Mouse (Mus musculus): ENCODE measurements around the gene Scrn3. TPM values are rescaled to one million over a fixed set of nuclear protein-coding genes. Genes with fewer than 3 reads are reported as not detected.

Scrn3 gene
- polyA plus RNA-seq, 1 experiment from 2014 or later = 11.7 TPM

DNA sequence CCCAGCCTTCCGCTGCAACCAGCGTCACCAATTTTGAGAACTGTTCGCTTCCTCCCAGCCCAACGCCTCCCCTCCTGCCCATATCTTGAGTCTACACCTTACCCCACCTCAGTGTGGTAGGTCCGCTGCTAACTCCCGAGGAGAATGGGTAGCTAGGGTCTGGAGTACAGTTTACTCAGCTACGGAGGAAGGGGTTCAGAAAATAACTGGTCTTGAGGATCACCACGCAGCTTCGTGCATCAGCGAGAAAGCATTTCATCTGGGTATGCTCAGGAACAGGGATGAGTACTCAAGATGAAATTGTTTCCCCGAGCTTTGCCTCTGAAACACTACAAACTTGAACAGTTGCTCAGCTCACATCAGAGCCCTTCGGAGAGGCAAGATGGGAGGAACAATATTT is 44.1 kb upstream of the Scrn3 start:
- Histone ChIP-seq H3K27ac (ENCODE audit: low read depth, low read length) (no peak overlapping the region), H3K4me2 (no peak overlapping the region; the same call in 1 of the 2 replicates), H3K9ac (ENCODE audit: low read length) (no peak overlapping the region), H3K4me3 (ENCODE audit: low read depth, low read length) (no peak overlapping the region), H3K4me1 (ENCODE audit: control insufficient read depth, insufficient read depth, low read length) (peaks cover 29% of the 10 kb centered on the region), H3K36me3 (ENCODE audit: control insufficient read depth, insufficient read depth, low read length) (no peaks in the 10 kb centered on the region), H3K27me3 (ENCODE audit: control insufficient read depth, insufficient read depth, low read length) (peaks cover 96% of the 10 kb centered on the region), H3K9me3 (ENCODE audit: control insufficient read depth, low read length) (no peaks in the 10 kb centered on the region)
- WGBS = under 1% methylated on average over 12 of the region's 12 CpGs
- no peak for ATAC-seq (ENCODE audit: low FRiP score)
- DNase-seq (ENCODE audit: low spot score, missing footprints) = peak; percentile 94

DNA sequence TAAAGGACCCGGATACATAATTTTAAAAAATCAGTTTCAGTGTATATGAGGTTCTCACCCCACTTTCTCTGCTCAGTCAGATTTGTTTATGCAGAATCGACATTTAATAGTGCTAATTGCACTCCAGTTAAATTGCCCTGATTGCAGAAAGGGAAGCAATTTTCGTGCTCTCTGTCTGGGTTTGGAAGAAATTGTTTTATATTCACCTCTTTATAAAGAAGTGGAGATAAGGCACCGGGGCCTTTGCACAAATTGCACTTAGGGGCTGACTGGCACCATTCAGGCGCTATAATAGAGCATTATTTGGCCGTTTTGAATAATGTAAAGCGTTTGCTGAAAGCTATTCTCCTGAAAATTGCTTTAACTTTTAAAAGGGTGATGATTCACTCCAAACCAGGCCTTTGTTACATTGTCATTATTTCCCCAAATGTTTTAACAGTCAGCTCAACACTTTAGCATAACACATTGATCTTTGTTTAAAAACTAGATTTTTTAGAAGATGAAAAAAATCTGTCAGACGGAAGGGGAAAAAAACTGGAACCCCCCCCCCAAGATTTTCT is 43.5 kb upstream of the Scrn3 start:
- H3K27me3 ChIP-seq (ENCODE audit: control insufficient read depth, insufficient read depth, low read length) = peaks cover 96% of the 10 kb centered on the region
- ATAC-seq (ENCODE audit: low FRiP score) (no peak), DNase-seq (ENCODE audit: low spot score, missing footprints) (peak; percentile 94)
- no peaks in the 10 kb centered on the region for H3K9me3 ChIP-seq (ENCODE audit: control insufficient read depth, low read length)
- H3K27ac ChIP-seq (ENCODE audit: low read depth, low read length) = no peak overlapping the region
- 4% methylated on average over 8 of the region's 8 CpGs for WGBS
- no peak overlapping the region for H3K4me2 ChIP-seq
- H3K4me1 ChIP-seq (ENCODE audit: control insufficient read depth, insufficient read depth, low read length) = peaks cover 32% of the 10 kb centered on the region
- H3K36me3 ChIP-seq (ENCODE audit: control insufficient read depth, insufficient read depth, low read length) = no peaks in the 10 kb centered on the region
- no peak overlapping the region for H3K4me3 ChIP-seq (ENCODE audit: low read depth, low read length)
- H3K9ac ChIP-seq (ENCODE audit: low read length) = no peak overlapping the region

DNA sequence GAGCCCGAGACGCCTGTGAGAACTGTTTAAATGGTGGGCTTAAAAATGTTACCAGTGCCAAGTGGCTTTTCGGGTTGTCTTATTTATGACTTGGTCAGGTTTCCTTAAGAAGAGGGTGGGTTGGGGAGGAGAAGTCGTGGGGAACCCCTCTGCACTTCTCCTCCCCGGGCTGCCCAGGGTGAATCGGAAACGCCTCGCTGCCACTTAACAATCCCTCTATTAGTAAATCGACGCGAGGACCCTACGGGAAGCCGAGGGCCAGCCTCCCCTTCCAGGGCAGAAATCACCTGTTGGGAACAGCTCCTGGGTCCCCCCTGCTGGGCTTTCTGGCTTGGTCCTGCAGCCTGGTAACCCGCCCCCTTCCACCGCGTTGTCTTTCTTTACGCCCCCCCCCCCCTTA is 42.7 kb upstream of the Scrn3 start:
- Histone ChIP-seq H3K9me3 (ENCODE audit: control insufficient read depth, low read length) (no peaks in the 10 kb centered on the region), H3K9ac (ENCODE audit: low read length) (no peak overlapping the region), H3K4me1 (ENCODE audit: control insufficient read depth, insufficient read depth, low read length) (peaks cover 34% of the 10 kb centered on the region), H3K4me2 (0 out of 2 replicates have a peak overlapping the region, but pooled peaks have one; percentile 13), H3K36me3 (ENCODE audit: control insufficient read depth, insufficient read depth, low read length) (no peaks in the 10 kb centered on the region), H3K4me3 (ENCODE audit: low read depth, low read length) (no peak overlapping the region), H3K27ac (ENCODE audit: low read depth, low read length) (no peak overlapping the region), H3K27me3 (ENCODE audit: control insufficient read depth, insufficient read depth, low read length) (peaks cover 96% of the 10 kb centered on the region)
- no peak for ATAC-seq (ENCODE audit: low FRiP score)
- peak; percentile 93 for DNase-seq (ENCODE audit: low spot score, missing footprints)
- under 1% methylated on average over 17 of the region's 17 CpGs for WGBS

DNA sequence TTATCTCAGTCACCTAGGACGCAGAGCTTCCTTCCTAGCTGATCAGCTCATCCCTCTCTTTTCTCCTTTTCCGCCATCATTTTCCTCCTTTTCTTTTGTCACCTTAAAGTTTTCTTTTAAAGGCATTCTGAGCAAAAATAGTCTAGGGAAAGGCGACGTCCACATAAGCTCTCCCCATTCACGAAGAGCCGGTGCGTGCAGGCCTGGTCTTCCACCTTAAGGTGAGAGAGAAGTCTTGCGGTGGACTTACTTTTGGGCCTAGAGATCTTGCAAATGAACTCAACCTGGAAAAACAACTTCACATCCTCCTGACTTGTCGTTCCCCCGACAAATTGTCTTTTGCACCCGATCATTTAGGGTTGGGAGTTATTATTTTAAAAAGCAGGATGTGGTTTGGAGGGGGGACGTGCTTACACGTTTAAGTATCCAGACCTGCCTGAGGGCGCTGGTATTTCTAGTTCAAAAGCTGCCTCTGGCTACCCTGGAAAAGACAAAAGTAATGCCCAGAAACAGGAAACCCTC is 42.3 kb upstream of the Scrn3 start:
- DNase-seq (ENCODE audit: low spot score, missing footprints) (peak; percentile 94), ATAC-seq (ENCODE audit: low FRiP score) (no peak)
- H3K27ac ChIP-seq (ENCODE audit: low read depth, low read length) = no peak overlapping the region
- H3K9ac ChIP-seq (ENCODE audit: low read length) = no peak overlapping the region
- H3K4me1 ChIP-seq (ENCODE audit: control insufficient read depth, insufficient read depth, low read length) = peaks cover 36% of the 10 kb centered on the region
- H3K9me3 ChIP-seq (ENCODE audit: control insufficient read depth, low read length) = no peaks in the 10 kb centered on the region
- no peaks in the 10 kb centered on the region for H3K36me3 ChIP-seq (ENCODE audit: control insufficient read depth, insufficient read depth, low read length)
- peaks cover 94% of the 10 kb centered on the region for H3K27me3 ChIP-seq (ENCODE audit: control insufficient read depth, insufficient read depth, low read length)
- peak overlapping the region; percentile 15; the same call in 1 of the 2 replicates for H3K4me2 ChIP-seq
- H3K4me3 ChIP-seq (ENCODE audit: low read depth, low read length) = peak overlapping the region; percentile 1; the same call in 1 of the 2 replicates
- 2% methylated on average over 14 of the region's 14 CpGs for WGBS

DNA sequence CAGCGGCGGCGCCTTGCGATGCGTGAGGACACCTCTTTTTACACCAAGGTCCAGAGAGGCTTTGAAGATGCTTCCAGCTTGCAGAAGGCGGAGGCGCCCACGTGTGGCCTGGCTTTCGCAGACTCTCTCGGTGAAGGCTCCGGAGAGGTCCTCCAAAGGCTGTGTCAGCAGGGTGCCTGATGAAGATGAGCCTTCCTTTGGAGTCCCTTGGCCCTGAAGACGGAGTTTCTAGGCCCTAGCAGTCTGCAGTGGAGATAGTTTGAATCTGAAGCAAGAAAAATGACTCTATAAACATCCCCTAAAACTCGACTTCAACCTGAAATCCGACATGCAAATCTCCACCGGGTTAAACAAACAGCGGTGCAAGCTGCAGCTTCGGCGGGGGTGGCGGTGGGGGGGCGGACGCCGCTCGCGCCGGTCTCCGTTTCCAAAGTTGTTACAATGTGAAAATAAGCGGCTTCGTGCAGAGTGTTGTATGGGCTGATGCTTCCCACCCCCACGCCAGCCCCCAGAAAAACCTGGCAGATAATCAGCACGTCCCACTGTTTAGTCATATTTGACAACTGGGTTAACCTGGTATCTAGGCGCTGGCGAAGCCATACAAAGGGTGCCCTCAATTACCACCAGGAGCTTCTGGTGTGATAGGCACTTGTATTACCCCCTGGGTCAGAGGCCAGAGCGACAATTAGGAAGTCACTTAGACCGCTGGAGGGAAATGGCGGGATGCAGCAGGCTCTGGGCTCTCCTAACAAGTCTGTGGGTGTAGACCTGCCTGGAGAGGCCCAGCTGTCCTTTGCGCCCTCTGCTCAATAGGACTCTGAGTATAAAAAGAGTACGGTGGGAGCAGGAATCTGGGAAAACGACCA is 41.6 kb upstream of the Scrn3 start:
- H3K4me3 ChIP-seq (ENCODE audit: low read depth, low read length) = peak overlapping the region; percentile 1; the same call in 1 of the 2 replicates
- WGBS = under 1% methylated on average over 38 of the region's 38 CpGs

DNA sequence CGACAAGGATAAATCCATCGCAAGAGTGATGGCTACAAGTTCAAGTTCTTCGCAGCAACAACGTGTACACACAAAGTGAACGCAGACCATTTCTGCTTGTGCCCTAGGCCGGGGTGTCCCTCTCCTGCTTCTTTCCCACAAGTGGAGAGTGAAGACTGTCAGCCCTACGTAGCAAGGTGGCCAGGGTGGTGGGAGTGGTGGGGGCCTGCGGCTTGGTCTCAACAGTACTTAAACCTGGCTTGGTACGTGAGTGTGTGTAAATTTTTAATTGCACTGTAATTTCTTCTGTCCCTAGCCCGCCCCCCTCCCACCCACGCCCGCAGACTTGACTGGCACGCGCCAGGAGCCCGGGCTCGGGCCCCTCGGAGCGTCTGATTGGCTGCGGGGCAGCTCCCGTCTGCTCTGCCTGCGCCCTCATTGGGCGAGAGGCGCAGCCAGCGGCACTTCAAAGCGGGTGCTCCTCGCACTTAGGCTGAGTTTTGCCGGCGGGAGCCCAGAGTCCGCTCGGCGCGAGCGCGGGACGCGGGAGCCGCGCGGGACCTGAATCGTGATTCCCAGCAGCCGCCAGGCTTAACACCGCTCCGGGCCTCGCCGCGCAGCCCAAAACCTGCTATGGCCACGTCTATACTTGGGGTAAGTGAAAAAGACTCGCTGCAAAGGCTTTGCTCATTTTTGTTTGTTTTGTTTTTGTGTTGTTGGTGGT is 40.8 kb upstream of the Scrn3 start, which contains the start of gene Sp9:
TSS of gene Sp9 (plus strand) at position 467 of the 703 bp plus-strand sequence.
- under 1% methylated on average over 48 of the region's 48 CpGs for WGBS

More for the DNA sequence above, 41.6 kb upstream of the Scrn3 start:
- no peak for DNase-seq (ENCODE audit: low spot score, missing footprints)
- no peak for ATAC-seq (ENCODE audit: low FRiP score)
- peak overlapping the region; percentile 61 for H3K4me2 ChIP-seq
- peaks cover 87% of the 10 kb centered on the region for H3K27me3 ChIP-seq (ENCODE audit: control insufficient read depth, insufficient read depth, low read length)
- no peak overlapping the region for H3K9ac ChIP-seq (ENCODE audit: low read length)
- peaks cover 36% of the 10 kb centered on the region for H3K4me1 ChIP-seq (ENCODE audit: control insufficient read depth, insufficient read depth, low read length)
- H3K36me3 ChIP-seq (ENCODE audit: control insufficient read depth, insufficient read depth, low read length) = no peaks in the 10 kb centered on the region
- H3K27ac ChIP-seq (ENCODE audit: low read depth, low read length) = no peak overlapping the region
- no peaks in the 10 kb centered on the region for H3K9me3 ChIP-seq (ENCODE audit: control insufficient read depth, low read length)

DNA sequence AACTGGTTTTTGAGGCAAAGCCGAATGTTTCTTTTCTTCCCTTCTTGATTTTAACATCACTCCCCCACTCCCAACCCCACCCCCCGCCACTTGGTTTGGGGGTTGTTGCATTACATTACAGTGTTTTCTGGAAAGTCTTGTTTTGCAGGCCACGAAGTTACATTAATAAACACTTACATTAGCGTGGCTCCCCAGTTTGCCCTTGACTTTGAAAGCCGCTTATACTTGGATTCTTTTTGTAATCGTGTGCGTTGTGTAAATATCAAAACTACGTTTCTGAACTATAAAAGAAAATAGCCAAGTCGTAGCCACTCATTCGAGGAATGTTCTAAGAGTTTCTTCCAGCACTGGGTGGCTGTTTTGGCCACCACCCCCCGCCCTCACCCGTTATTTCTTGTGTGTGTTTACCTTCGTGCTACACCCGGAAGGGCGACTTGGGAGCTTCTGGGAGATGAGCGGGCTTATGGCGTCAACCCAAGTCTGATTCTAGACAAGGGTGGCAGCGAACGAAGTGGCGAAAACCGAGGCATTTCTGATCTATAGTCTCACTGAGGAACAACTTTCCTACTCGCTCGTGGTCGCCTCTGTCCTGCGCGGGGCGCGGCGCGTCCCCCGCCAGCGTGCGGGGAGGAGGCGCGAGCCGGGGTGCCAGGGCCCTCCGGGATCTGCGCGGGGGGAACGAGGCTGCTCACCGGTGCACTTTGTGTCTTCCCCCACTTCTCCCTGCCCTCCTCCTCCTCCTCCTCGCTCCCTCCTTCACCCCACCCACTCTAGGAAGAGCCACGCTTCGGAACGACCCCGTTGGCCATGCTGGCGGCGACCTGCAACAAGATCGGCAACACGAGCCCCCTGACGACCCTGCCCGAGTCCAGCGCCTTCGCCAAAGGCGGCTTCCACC is 39.8 kb upstream of the Scrn3 start:
- under 1% methylated on average over 50 of the region's 55 CpGs for WGBS
- Histone ChIP-seq H3K4me1 (ENCODE audit: control insufficient read depth, insufficient read depth, low read length) (peaks cover 46% of the 10 kb centered on the region), H3K36me3 (ENCODE audit: control insufficient read depth, insufficient read depth, low read length) (no peaks in the 10 kb centered on the region), H3K4me3 (ENCODE audit: low read depth, low read length) (peak overlapping the region; percentile 44), H3K9me3 (ENCODE audit: control insufficient read depth, low read length) (no peaks in the 10 kb centered on the region), H3K27ac (ENCODE audit: low read depth, low read length) (no peak overlapping the region), H3K27me3 (ENCODE audit: control insufficient read depth, insufficient read depth, low read length) (peaks cover 87% of the 10 kb centered on the region), H3K9ac (ENCODE audit: low read length) (peak overlapping the region; percentile 59), H3K4me2 (peak overlapping the region; percentile 61)
- DNase-seq (ENCODE audit: low spot score, missing footprints) (peak; percentile 96), ATAC-seq (ENCODE audit: low FRiP score) (peak; percentile 1; the same call in 1 of the 2 replicates)

More for the DNA sequence above, 40.8 kb upstream of the Scrn3 start, which contains the start of gene Sp9:
- Histone ChIP-seq H3K27ac (ENCODE audit: low read depth, low read length) (no peak within 1 kb of the TSS), H3K4me1 (ENCODE audit: control insufficient read depth, insufficient read depth, low read length) (peaks cover 39% of the 10 kb centered on the region), H3K27me3 (ENCODE audit: control insufficient read depth, insufficient read depth, low read length) (peaks cover 87% of the 10 kb centered on the region), H3K9ac (ENCODE audit: low read length) (peak within 1 kb of the TSS; percentile 59), H3K4me2 (peak within 1 kb of the TSS; percentile 61), H3K4me3 (ENCODE audit: low read depth, low read length) (peak within 1 kb of the TSS; percentile 44), H3K9me3 (ENCODE audit: control insufficient read depth, low read length) (no peaks in the 10 kb centered on the region), H3K36me3 (ENCODE audit: control insufficient read depth, insufficient read depth, low read length) (no peaks in the 10 kb centered on the region)
- DNase-seq (ENCODE audit: low spot score, missing footprints) = peak; percentile 97
- peak; percentile 87 for ATAC-seq (ENCODE audit: low FRiP score)
